Mouse (Mus musculus) left cerebral cortex, postnatal 36 days (tissue): ENCODE results near the gene Tardbp. TPM values are rescaled to one million over a fixed set of nuclear protein-coding genes. Genes with fewer than 3 reads are reported as not detected.

Source experiments
- DNase-seq, 2 experiments: peaks; one replicate each; pipeline ENCODE4 v3.0.0; 2021 to 2022; ENCODE audit warnings: low spot score in 2 of 2, mixed read lengths in 1 of 2
- intact Hi-C: fragments of 180-260 bp; cut with DNase I; formaldehyde crosslinking; loops from one replicate; pipeline ENCODE4 v1.15.1; 2025
- total RNA-seq, 2 experiments: library from RNA; stranded (reverse); gene quantifications; 2 replicates each; pipeline ENCODE4 v1.2.3; 2021

Gene Tardbp
- total RNA-seq, 2 experiments from 2014 or later = 151 to 208 TPM

DNA sequence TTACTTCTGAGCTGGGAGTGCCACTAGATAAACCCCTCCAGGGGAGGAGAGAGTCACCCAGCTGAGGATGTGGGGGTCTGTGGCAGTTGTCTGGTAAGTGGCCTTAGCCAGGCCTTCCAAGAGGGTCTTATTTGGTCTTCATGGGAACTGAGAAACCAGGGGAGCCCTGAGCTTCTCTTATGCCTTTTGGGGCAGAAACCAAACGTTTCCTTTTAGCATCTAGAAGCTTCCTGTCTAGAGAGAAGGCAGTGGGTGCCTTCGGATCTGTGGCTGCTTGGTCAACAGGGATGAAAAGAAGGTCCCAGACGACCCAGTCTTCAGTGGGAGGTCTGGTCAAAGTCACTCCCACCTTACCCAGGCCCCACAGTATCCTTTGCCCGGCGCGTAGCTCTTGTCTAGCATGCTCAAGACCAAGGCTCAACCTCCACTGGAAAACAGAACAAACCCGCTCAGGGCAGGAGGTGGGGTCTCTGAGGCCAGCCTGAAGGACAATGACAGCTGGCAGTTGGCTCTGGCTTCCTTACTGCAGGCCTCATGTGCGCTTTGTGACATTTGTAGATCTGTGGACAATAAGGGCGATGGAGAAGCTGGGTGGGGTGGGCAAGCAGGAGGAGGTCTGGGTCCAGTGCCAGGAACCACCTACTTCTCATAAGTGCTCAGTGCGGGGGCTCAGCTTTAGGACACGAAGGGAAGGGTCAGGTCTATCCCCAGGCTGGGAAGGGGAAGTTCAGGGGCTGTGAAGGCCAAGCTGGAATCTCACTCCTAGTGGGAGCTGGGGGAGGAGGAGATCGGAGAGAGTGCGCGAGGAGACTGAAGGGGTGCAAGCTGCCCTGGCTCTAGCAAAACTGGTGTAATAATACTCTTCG, 16.7 kb upstream of the Tardbp start, which contains the start of gene Gm572:
TSS of gene Gm572 (plus strand) at position 27 of the 866 bp plus-strand sequence.
- intact Hi-C loops = no loop called here
- no peak for DNase-seq

DNA sequence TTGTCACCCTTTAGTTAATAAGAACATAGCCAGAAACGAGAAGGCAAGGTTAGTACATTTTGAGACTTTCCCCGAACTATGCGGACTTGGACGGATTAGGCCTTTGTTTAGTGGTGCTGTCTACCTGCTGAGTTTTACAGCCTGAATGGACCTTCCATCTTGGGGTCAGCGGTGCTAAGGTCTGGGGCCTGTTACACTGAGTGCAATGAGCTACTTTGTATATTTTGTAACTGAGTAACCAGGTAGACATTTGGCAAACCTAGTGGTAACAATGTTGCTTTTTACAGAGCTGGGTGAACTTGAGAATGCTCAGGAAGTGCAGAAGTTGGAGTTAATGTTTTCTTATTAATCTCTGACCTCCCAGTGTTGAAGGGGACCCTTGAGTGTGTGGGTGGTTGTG, 14.3 kb upstream of the Tardbp start:
- no peak for DNase-seq
- intact Hi-C loops = no loop called here

DNA sequence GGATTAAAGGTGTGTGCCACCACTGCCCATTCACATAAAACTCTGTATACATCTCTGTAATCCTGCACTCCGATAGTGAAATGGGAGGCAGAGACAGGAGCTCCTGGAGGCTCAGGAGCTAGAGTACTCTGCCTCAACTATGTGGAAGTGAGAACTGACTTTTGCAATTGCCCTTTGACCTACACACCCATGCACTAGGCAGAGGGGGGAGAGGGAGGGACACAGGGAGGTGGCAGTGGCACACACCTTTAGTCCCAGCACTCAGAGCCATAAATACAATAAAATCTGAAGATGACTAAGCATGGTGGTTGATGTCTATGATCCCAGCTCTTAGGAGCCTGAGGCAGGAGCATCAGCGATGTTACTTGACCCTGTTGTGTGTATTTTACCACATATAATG, 12.6 kb upstream of the Tardbp start:
- DNase-seq = no peak
- intact Hi-C loops = no loop called here

- intact Hi-C loops = no loop called here
- no peak for DNase-seq
These were observed 11.5 kb upstream of the Tardbp start for GRCm38 (mm10) chr4:148638302-148638701.

GRCm38 (mm10) chr4:148635309-148635708, 8.5 kb upstream of the Tardbp start:
- DNase-seq = no peak
- intact Hi-C loops = no loop called here

DNA sequence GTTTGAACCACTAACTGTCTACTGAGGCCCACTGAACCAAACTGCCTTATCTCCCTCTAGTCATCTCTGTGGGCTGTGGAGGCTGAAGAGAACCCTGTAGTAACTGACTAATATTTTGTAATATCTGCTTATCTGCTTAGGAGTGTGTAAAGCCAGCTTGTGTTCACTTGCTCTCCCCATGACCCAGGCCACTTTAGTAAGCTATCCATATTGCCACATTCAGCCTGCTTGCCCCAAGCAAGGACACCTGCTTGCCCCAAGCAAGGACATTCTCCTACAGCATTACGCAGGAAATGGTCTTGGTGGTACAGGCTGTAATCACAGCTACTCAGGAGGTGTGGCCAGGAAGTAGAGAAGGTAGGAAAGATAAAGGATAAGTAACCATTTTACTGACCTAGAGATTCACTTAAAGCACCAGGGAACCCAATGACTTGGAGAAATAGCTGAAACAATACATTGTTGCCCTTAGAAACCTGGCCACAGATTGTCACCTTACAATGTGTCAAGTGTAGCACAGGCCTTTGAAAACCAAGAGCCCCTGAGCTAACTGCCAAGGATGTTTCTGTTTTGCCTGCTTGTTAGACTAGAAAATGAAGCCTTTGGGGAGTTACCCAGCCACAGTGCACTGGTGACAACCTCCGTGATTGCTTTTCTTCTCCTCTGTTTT, 6.7 kb upstream of the Tardbp start:
- no peak for DNase-seq
- intact Hi-C loops = no loop called here

- intact Hi-C loops = no loop called here
- DNase-seq = no peak
These were observed 5.3 kb upstream of the Tardbp start for GRCm38 (mm10) chr4:148632013-148632692.

GRCm38 (mm10) chr4:148627246-148627645, 427 bp upstream of the Tardbp start:
- intact Hi-C loops = no loop called here

GRCm38 (mm10) chr4:148625756-148626622, 830 bp downstream of the Tardbp start:
- no peak for DNase-seq
- intact Hi-C loops = no loop called here

More at GRCm38 (mm10) chr4:148627246-148627645, 427 bp upstream of the Tardbp start:
- DNase-seq = no peak

GRCm38 (mm10) chr4:148625010-148625409, 1.8 kb downstream of the Tardbp start:
- no peak for DNase-seq
- intact Hi-C loops = no loop called here

DNA sequence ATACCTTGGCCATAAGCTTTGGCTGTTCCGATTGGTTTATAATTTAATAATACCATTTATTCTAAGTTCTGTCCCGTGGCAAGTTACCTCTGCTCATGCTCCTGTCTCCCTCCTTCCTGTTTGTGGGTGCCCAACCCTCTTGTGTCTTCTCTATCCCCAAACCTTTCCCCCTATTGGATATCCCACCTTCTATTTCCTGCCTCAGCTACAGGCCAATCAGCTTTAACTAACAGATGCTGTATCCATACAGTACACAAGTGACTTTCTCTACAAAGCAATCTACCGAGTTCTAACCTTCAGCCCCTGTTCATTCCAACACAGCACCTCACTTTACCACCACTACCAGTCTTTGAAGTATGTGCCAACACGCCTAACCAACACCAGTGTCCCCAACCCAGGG, 3.2 kb downstream of the Tardbp start:
- DNase-seq = no peak
- intact Hi-C loops = no loop called here

DNA sequence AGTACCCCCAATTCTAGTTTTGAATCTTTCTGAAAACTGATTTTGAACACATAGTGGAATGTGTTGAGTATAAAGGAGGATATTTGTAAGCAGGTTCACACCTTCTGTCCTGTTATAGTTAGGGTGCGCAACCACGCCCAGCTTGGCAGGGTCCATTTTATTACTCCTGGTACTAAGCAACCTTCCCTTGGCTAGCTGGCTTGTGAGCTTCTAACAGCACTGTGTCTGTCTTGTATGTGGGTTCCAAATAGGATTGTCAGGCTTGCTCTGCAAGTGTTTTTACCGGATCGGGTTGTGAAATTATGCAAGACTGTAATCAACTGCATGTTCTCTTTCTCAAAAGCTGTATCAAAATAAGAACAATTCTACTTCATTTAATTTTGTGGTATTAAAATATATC, 4.3 kb downstream of the Tardbp start:
- DNase-seq = no peak
- intact Hi-C loops = no loop called here

DNA sequence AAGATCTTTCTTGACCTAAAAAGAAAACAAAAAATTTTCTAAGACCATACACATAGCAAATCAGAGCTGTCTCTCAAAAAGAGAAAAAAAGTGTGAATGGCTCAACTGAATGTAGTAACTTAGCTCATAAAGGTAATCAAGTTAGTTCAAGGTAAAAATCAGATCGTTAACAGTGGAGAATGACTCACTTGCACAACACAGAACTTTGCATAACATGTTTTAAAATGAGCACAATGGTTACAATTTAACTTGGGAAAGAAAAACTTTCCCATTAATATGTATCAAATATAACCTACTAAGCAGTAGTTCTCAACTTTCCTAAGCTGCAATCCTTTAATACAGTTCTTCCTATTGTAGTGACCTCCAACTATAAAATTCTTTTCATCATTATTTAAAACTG, 6.1 kb downstream of the Tardbp start:
- DNase-seq = no peak
- intact Hi-C loops = no loop called here

DNA sequence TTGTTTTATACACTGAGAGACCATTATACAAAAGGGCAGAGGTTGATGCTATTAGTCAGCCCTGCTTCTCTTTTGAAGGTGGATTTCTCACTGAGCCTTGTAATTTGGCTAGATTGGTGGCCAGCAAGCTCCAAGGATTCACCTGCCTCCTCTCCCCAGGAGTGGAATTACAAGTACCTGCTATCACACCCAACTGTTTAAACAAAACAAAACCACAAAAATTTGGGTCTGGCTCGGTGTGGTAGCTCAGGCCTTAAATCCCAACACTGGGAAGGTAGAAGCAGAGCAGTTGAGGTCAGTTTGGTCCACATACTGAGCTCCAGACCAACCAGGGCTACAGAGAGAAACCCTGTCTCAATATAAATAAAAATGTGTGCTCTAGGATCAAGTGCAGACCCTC, 7.0 kb downstream of the Tardbp start:
- no peak for DNase-seq
- intact Hi-C loops = no loop called here

DNA sequence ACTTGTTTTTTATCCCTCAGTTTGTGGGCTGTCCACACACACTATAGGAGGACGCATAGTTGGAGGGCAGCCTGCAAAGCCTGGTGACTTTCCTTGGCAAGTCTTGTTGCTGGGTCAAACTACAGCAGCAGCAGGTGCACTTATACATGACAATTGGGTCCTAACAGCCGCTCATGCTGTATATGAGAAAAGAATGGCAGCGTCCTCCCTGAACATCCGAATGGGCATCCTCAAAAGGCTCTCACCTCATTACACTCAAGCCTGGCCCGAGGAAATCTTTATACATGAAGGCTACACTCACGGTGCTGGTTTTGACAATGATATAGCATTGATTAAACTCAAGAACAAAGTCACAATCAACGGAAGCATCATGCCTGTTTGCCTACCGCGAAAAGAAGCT, 13.1 kb downstream of the Tardbp start:
- DNase-seq = no peak
- intact Hi-C loops = no loop called here

GRCm38 (mm10) chr4:148612557-148612956, 14.3 kb downstream of the Tardbp start:
- intact Hi-C loops = no loop called here
- no peak for DNase-seq

- intact Hi-C loops = no loop called here
These were observed 16.0 kb downstream of the Tardbp start for GRCm38 (mm10) chr4:148610631-148611364.

DNA sequence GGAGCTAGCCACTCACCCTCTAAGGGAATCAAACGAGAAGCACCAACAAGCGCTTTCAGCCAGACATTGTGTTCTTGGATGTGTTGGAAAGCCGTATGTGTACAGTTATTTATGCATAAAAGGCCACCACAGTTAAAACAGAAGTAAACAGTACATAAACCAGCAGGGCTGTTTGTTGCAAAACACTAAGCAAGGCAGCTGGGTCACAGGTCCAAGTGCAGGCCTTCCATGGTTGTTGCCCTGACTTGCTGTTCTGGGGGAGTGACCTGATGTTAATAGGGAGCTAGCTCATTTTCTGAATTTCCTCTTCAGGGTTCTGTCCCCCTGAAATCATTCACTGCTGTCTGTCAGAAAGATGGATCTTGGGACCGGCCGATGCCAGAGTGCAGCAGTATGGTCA, 17.0 kb downstream of the Tardbp start:
- DNase-seq = no peak

More at GRCm38 (mm10) chr4:148610631-148611364, 16.0 kb downstream of the Tardbp start:
- no peak for DNase-seq

GRCm38 (mm10) chr4:148607758-148608157, 19.1 kb downstream of the Tardbp start:
- DNase-seq = peak; percentile 65 to 72
- intact Hi-C loops = loop anchor here (5.0 kb wide), 1 partner anchor 50 kb away; the partner anchor contains the start of gene Exosc10

More for the DNA sequence above, 17.0 kb downstream of the Tardbp start:
- intact Hi-C loops = loop anchor here (5.0 kb wide), 1 partner anchor 53 kb away; the partner anchor contains the start of gene Exosc10
